Mouse (Mus musculus) stomach, embryonic 15.5 days (tissue): ENCODE data around the gene Rac3. TPM values are rescaled to one million over a fixed set of nuclear protein-coding genes. Genes with fewer than 3 reads are reported as not detected.
"Not testable (repeated sequence)": the region's sequence is repeated elsewhere in the genome, so short reads cannot be mapped to it uniquely, and the experiment has no call there.

Experiments used
- ATAC-seq: fragments of 200-750 bp; cut with Nextera tagmentation; 2 replicates; pipeline ENCODE4 v1.8.0; 2017; ENCODE audit warnings: low read depth, moderate number of reproducible peaks, moderate TSS enrichment; ENCODE audit not compliant: insufficient read depth, low FRiP score
- H3K27ac ChIP-seq: fragments of 300-500 bp; sonication (generic); 2 replicates; pipeline ENCODE4 v1.5.1; 2015; ENCODE audit warnings: mild to moderate bottlenecking, inconsistent platforms
- H3K27me3 ChIP-seq: fragments of 300-500 bp; sonication (generic); replicated peaks from 2 replicates; pipeline ENCODE4 v1.6.1; 2015; ENCODE audit warnings: inconsistent platforms
- H3K36me3 ChIP-seq: fragments of 300-500 bp; sonication (generic); 2 replicates; pipeline ENCODE4 v1.6.1; 2015; ENCODE audit warnings: inconsistent platforms
- H3K4me1 ChIP-seq: fragments of 300-500 bp; sonication (generic); 2 replicates; pipeline ENCODE4 v1.6.1; 2015; ENCODE audit warnings: inconsistent platforms
- H3K4me2 ChIP-seq: fragments of 300-500 bp; sonication (generic); 2 replicates; pipeline ENCODE4 v1.6.1; 2015; ENCODE audit warnings: mild to moderate bottlenecking, inconsistent platforms
- H3K4me3 ChIP-seq: fragments of 300-500 bp; sonication (generic); replicated peaks from 2 replicates; pipeline ENCODE4 v1.5.1; 2015; ENCODE audit warnings: inconsistent platforms
- H3K9ac ChIP-seq: fragments of 300-500 bp; sonication (generic); 2 replicates; pipeline ENCODE4 v1.6.1; 2015; ENCODE audit warnings: inconsistent platforms
- H3K9me3 ChIP-seq: fragments of 300-500 bp; sonication (generic); 2 replicates; pipeline ENCODE4 v1.6.1; 2016; ENCODE audit warnings: inconsistent platforms
- WGBS: fragments of 180-500 bp; shearing (Covaris S2); methylation state at CpG from one replicate; pipeline ENCODE4 v1.1.7; 2015; 5-methylcytosine and 5-hydroxymethylcytosine counted together
- polyA plus RNA-seq: library from polyadenylated mRNA; unstranded; fragments of >200 nt; fragmentation: Nextera tagmentation; extraction: Ambion mirVana; gene quantifications from 2 replicates; pipeline ENCODE4 v1.2.1, GENCODE M21; 2015

Rac3 gene
- polyA plus RNA-seq, 1 experiment from 2014 or later = 39.4 TPM

DNA sequence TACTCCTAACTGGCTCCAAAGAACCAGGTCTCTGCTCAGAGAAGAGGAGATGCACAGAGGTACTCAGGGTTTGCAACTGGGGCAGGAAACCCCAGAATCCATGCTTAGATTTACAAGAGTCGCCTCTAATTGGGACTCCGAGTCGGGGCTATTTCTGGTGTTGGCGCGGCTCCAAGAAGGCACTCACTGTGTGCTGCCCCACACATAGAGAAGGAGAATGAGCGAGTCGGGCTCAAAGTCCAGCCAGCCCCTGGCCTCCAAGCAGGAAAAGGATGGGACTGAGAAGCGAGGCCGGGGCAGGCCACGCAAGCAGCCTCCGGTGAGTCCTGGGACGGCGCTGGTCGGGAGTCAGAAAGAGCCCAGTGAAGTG, 41.4 kb downstream of the Rac3 start, which contains the start of gene Hmga1b:
Gene Hmga1b, plus strand, starts transcription at position 123 of the 370 bp plus-strand sequence.
- WGBS = 15% methylated on average over 14 of the region's 14 CpGs
- H3K4me2 ChIP-seq, H3K9me3 ChIP-seq, H3K9ac ChIP-seq, H3K27me3 ChIP-seq, H3K4me1 ChIP-seq, H3K4me3 ChIP-seq, H3K36me3 ChIP-seq: not testable (repeated sequence)
- peak within 1 kb of the TSS; percentile 41 for H3K27ac ChIP-seq
- ATAC-seq = peak; percentile 54; the same call in 1 of the 2 replicates

DNA sequence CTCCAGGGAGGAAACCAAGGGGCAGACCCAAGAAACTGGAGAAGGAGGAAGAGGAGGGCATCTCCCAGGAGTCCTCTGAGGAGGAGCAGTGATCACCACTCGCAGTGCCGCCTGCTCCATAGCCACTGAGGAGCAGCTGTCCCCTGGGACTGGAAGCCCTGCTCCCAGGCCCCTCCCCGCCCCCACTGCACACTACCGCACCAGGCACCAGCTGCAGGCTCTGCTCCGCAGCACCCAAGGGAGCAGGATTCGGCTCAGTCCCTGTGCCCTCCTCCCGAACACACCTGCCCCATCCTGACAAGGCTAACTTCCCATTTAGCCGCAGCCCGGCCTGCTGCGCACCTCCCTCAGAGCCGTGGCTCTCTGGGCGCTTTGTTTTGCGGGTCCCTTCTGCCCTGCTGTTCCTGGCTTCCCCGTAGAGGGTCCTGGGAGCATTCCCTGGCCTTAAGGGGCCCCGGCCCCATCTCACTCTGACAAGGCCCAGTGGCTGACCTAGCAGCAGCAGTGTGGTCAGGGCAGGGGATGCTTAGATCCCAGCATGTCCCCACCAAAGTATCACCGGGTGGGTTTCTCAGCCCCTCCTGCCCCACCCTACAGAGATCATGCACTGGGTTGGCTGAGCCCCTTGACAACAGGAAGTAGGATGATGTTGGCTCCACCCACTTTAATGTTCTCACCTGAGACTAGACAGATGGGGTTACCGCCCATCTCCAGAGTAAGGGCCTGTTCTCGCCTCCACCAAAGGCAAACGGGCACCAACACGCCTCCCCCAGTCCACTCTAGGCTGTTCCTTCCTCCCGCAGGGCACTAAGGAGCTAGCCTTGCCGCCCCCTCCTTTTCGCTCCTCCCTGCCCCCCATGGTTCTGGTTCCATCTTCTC, 42.1 kb downstream of the Rac3 start:
- not testable (repeated sequence) for H3K4me2 ChIP-seq, H3K4me3 ChIP-seq, H3K27ac ChIP-seq, H3K36me3 ChIP-seq, H3K4me1 ChIP-seq, H3K9ac ChIP-seq, H3K9me3 ChIP-seq, H3K27me3 ChIP-seq
- peak; percentile 43; the same call in 1 of the 2 replicates for ATAC-seq
- whole genome bisulfite sequencing = 0% methylated on average over 3 of the region's 23 CpGs

DNA sequence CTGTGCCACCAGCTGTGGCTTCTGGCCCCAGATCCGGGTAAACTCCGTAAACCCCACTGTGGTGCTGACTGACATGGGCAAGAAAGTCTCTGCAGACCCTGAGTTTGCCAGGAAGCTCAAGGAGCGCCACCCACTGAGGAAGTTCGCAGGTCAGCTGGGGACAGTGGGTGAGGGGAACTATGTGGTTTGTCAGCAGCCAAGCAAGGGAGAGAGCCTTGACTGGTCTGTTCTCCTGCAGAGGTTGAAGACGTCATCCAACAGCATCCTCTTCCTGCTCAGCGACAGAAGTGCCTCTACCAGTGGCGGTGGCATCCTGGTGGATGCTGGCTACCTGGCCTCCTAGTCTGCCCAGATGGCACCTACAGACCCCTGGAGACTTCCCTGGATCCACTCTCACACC, 45.8 kb downstream of the Rac3 start:
- H3K36me3 ChIP-seq, H3K4me3 ChIP-seq, ATAC-seq, H3K27me3 ChIP-seq, H3K9ac ChIP-seq, H3K4me1 ChIP-seq, H3K4me2 ChIP-seq, H3K9me3 ChIP-seq, H3K27ac ChIP-seq: not testable (repeated sequence)
- WGBS = 63% methylated on average over 5 of the region's 7 CpGs

DNA sequence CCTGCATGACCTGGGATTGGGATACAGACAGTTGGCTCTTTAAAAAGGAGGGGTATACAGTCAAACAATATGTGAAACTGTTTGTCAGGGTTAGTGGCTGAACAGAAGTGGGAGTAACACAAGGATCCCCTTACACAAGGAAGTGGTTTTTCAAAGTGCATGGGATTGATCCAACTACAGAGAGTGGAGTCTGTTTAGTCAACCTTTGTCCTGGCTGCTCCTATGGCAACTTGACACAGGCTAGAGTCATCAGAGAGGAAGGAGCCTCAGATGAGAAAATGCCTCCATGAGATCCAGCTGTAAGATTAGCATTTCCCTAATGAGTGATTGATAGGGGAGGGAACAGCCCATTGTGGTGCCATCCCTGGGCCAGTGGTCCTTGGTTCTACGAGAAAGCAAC, 46.9 kb downstream of the Rac3 start:
- WGBS = 64% methylated on average over 1 of the region's 1 CpGs
- no peaks in the 10 kb centered on the region for H3K4me1 ChIP-seq
- H3K9ac ChIP-seq = no peak overlapping the region
- H3K27me3 ChIP-seq = no peaks in the 10 kb centered on the region
- no peak overlapping the region for H3K4me2 ChIP-seq
- H3K9me3 ChIP-seq = no peaks in the 10 kb centered on the region
- no peak overlapping the region; the same call in 1 of the 2 replicates for H3K27ac ChIP-seq
- ATAC-seq = peak; percentile 50
- H3K36me3 ChIP-seq = no peaks in the 10 kb centered on the region
- no peak overlapping the region for H3K4me3 ChIP-seq

DNA sequence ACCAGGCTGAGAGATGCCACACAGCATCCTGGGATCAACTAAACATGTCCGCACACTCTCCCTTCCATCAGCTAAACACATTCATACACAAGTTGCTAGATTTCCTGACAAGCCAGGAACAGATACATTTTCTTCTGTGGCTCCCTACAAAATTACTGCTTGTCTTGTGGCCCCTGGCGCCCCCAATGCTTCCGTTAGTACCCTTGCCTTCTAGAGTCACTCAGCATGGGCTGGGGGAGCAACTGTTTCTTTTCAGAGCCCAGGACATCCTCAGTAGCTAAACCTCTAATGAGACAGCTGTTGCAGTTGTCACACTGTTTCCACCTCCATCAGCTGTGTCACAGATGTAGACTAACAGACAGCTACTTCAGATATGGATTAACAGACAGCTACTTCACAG, 51.5 kb downstream of the Rac3 start:
- 71% methylated on average over 3 of the region's 3 CpGs for WGBS
- Histone ChIP-seq H3K4me2 (no peak overlapping the region), H3K36me3 (no peaks in the 10 kb centered on the region), H3K9me3 (no peaks in the 10 kb centered on the region), H3K4me3 (no peak overlapping the region), H3K27ac (no peak overlapping the region), H3K9ac (no peak overlapping the region), H3K4me1 (no peaks in the 10 kb centered on the region), H3K27me3 (no peaks in the 10 kb centered on the region)
- no peak for ATAC-seq

Other genes with a start within 250 kb of the Rac3 start
- 157 and 168 TPM in 2 replicates for gene Mrpl12, start 236.9 kb upstream of the Rac3 start, polyA plus RNA-seq
- gene Slc25a10, start 229.6 kb upstream of the Rac3 start, polyA plus RNA-seq = 70.7 and 71.4 TPM in 2 replicates
- gene Gcgr, start 190.8 kb upstream of the Rac3 start, polyA plus RNA-seq = 1.7 and 2.4 TPM in 2 replicates
- 167 TPM in 2 replicates for gene Mcrip1, start 171.7 kb upstream of the Rac3 start, polyA plus RNA-seq
- 0.59 TPM in 1 of 2 replicates, not detected in the other for gene Ppp1r27, start 170.3 kb upstream of the Rac3 start, polyA plus RNA-seq
- 954 and 1,026 TPM in 2 replicates for gene P4hb, start 148.2 kb upstream of the Rac3 start, polyA plus RNA-seq
- 537 and 556 TPM in 2 replicates for gene Arhgdia, start 139.8 kb upstream of the Rac3 start, polyA plus RNA-seq
- 420 and 451 TPM in 2 replicates for gene Alyref, start 123.1 kb upstream of the Rac3 start, polyA plus RNA-seq
- 196 and 200 TPM in 2 replicates for gene Anapc11, start 123.0 kb upstream of the Rac3 start, polyA plus RNA-seq
- 9.8 and 12.1 TPM in 2 replicates for gene Npb, start 113.0 kb upstream of the Rac3 start, polyA plus RNA-seq
- gene Pcyt2, start 103.5 kb upstream of the Rac3 start, polyA plus RNA-seq = 183 and 188 TPM in 2 replicates
- 38.1 and 39.0 TPM in 2 replicates for gene Sirt7, start 96.2 kb upstream of the Rac3 start, polyA plus RNA-seq
- gene Mafg, start 87.9 kb upstream of the Rac3 start, polyA plus RNA-seq = 29.3 and 31.9 TPM in 2 replicates
- gene Pycr1, start 77.7 kb upstream of the Rac3 start, polyA plus RNA-seq = 32.5 and 32.7 TPM in 2 replicates
- gene Myadml2, start 73.3 kb upstream of the Rac3 start, polyA plus RNA-seq = 0.28 and 0.44 TPM in 2 replicates
- 3.9 and 4.9 TPM in 2 replicates for gene Notum, start 60.3 kb upstream of the Rac3 start, polyA plus RNA-seq
- gene Aspscr1, start 48.5 kb upstream of the Rac3 start, polyA plus RNA-seq = 105 and 113 TPM in 2 replicates
- 155 and 158 TPM in 2 replicates for gene Cenpx, start 7.7 kb upstream of the Rac3 start, polyA plus RNA-seq
- gene Lrrc45, start 7.5 kb upstream of the Rac3 start, polyA plus RNA-seq = 55.7 and 57.3 TPM in 2 replicates
- 31.6 and 33.5 TPM in 2 replicates for gene Dcxr, start 5.8 kb downstream of the Rac3 start, polyA plus RNA-seq
- 54.5 and 82.4 TPM in 2 replicates for gene Cbr2, start 10.6 kb downstream of the Rac3 start, polyA plus RNA-seq
- 4.3 and 9.3 TPM in 2 replicates for gene Hmga1b, start 41.3 kb downstream of the Rac3 start, polyA plus RNA-seq
- gene Rfng, start 62.7 kb downstream of the Rac3 start, polyA plus RNA-seq = 35.8 and 40.9 TPM in 2 replicates
- 157 and 172 TPM in 2 replicates for gene Gps1, start 62.8 kb downstream of the Rac3 start, polyA plus RNA-seq
- 69.2 and 79.0 TPM in 2 replicates for gene Dus1l, start 74.9 kb downstream of the Rac3 start, polyA plus RNA-seq
- 45.9 and 46.3 TPM in 2 replicates for gene Fasn, start 103.1 kb downstream of the Rac3 start, polyA plus RNA-seq
- gene Ccdc57, start 211.4 kb downstream of the Rac3 start, polyA plus RNA-seq = 4.5 and 5.6 TPM in 2 replicates
- 57.7 and 60.4 TPM in 2 replicates for gene Slc16a3, start 227.0 kb downstream of the Rac3 start, polyA plus RNA-seq